Mouse (Mus musculus) left cerebral cortex, postnatal 14 days (tissue): Measurements from ENCODE around the gene Spta1. TPM values are rescaled to one million over a fixed set of nuclear protein-coding genes. Genes with fewer than 3 reads are reported as not detected.

Source experiments
- DNase-seq, 2 experiments: peaks; one replicate each; pipeline ENCODE4 v3.0.0; 2021 to 2022; ENCODE audit warnings: low spot score in 2 of 2, mixed read lengths in 1 of 2
- intact Hi-C: fragments of 180-260 bp; cut with DNase I; formaldehyde crosslinking; loops from one replicate; pipeline ENCODE4 v1.15.1; 2025
- total RNA-seq, 2 experiments: library from RNA; stranded (reverse); gene quantifications; 2 replicates each; pipeline ENCODE4 v1.2.3; 2021

The Spta1 gene
- total RNA-seq, 2 experiments from 2014 or later: 0.19 to 0.24 TPM

DNA sequence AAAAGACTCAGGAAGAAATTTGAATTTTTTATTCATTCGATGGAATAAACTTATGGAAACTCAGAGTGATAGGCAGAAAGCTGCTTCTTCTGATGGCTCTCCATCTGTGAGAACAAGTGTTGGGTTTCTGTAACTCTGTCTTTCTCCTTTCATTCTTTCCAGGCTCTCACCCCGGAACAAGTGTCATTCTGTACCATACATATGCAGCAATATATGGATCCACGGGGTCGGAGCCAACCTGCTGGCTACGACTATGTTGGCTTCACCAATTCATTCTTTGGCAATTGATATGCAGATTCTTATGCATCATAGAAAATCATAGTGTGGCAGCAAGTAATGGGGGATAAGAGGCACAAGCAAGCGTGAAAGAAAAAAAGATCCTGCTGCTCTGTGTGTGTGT is 74.6 kb downstream of the Spta1 start:
- DNase-seq: no peak
- intact Hi-C loops: no loop called here

DNA sequence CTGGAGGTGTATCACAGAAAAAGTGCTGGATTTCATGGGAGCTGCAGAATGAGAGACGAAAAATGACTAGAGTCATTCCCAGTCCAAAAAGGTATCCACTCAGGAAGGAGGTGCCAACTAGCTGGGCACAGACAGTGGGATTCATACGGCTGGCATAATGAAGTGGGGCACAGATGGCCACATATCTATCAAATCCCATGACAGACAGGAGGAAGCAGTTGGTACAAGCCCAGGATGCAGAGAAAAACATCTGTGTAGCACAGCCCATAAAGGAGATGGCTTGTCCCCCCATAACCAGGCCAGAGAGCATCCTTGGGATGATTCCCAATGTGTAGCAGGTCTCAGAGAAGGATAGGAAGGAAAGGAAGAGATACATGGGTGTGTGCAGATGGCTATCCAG is 77.8 kb downstream of the Spta1 start:
- DNase-seq: no peak
- intact Hi-C loops: no loop called here

DNA sequence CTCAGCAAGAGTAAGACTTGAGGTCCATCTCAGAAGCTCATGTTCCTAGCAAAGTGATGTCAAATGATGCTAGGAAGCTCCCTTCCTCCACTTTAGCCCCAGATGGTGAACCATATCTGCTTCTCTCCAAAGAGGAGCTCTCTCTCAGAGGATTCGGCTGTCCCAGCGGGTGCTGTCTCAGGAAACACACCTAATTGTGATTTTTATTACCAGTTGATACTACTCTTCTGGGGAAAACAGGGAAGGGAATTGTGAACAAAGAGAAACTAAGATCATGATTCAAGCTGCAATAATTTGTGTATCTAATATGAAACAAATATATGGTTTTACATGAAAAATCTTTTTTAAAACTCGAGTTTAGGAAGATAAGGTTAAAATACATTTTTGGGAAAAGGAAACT is 79.4 kb downstream of the Spta1 start, which contains the start of gene Olfr419:
TSS of gene Olfr419 (minus strand) at position 101 of the 400 bp plus-strand sequence.
- no peak for DNase-seq
- intact Hi-C loops: no loop called here

DNA sequence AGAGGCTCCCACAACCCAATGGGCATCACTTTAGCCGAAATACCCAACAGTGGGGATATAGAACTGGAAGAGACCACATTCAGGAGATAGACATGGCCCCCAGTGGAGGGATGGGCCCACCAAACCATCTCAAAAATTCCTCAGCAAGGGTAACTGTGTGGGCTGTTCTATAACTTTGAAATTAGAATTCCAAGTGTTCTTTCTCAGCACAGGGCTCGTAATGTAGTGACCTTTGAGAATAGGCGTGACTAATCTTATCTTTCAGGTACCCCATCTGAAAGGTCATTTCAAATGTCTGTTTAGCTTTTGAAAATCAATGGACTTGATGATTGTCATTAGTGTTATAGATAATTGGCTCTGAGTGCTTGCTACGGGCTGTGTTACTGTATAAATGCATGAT is 95.2 kb downstream of the Spta1 start:
- intact Hi-C loops: loop anchor here (10.0 kb wide), 1 partner anchor 953 kb away; no protein-coding TSS in a partner anchor
- DNase-seq: no peak

- intact Hi-C loops: loop anchor here (10.0 kb wide), 1 partner anchor 954 kb away; no protein-coding TSS in a partner anchor
- DNase-seq: no peak
These were observed 96.6 kb downstream of the Spta1 start for GRCm38 (mm10) chr1:174269162-174269561.

DNA sequence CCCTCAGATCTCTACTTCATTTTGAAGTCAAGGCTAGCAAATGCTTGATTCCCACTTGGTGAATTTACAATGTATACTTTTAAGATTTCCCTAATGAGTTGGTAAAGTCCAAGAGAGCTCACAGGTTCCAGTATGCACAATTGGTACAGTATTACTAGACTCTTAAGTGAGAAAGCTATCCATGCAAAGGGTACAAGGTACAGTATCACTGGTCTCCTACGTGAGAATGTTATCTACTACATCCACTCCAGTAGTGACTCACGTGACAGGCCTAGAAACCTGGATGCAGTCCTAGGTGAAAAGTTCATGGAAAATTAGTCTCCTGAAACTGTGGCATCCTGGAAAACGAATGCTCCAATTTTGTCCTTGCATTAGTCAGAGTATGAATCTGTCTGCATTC is 98.1 kb downstream of the Spta1 start:
- intact Hi-C loops: no loop called here
- DNase-seq: no peak

Other genes with a start within 250 kb of the Spta1 start
- gene Mndal, start 230.3 kb upstream of the Spta1 start, total RNA-seq: 1 to 10 TPM; 1.9 to 2.6 TPM
- gene Ifi203, start 230.1 kb upstream of the Spta1 start, total RNA-seq: 1 to 10 TPM in 1 of 2 experiments, under 1 TPM in 1; 0.48 to 1.4 TPM
- not detected for gene Ifi202b, start 190.0 kb upstream of the Spta1 start, total RNA-seq
- gene Ifi205, start 141.0 kb upstream of the Spta1 start, total RNA-seq: not detected
- gene Olfr433, start 132.1 kb upstream of the Spta1 start, total RNA-seq: not detected
- gene Olfr432, start 123.6 kb upstream of the Spta1 start, total RNA-seq: not detected
- not detected for gene Olfr430, start 106.2 kb upstream of the Spta1 start, total RNA-seq
- gene Olfr429, start 88.4 kb upstream of the Spta1 start, total RNA-seq: not detected
- not detected for gene Olfr427, start 75.9 kb upstream of the Spta1 start, total RNA-seq
- not detected for gene Olfr231, start 51.6 kb upstream of the Spta1 start, total RNA-seq
- gene Olfr424, start 41.3 kb upstream of the Spta1 start, total RNA-seq: not detected
- not detected for gene Olfr420, start 17.1 kb upstream of the Spta1 start, total RNA-seq
- gene Olfr419, start 79.3 kb downstream of the Spta1 start, total RNA-seq: not detected
- gene Mptx1, start 157.7 kb downstream of the Spta1 start, total RNA-seq: not detected
- gene Olfr417, start 192.3 kb downstream of the Spta1 start, total RNA-seq: not detected
- not detected for gene Olfr248, start 218.3 kb downstream of the Spta1 start, total RNA-seq